Mouse (Mus musculus) neural tube, embryonic 13.5 days (tissue): ENCODE measurements around the gene Rab1a. TPM values are rescaled to one million over a fixed set of nuclear protein-coding genes. Genes with fewer than 3 reads are reported as not detected.
A peak's percentile ranks its signal among the peaks of the same experiment; 100 is the strongest.

ENCODE experiments used
- ATAC-seq: fragments of 200-750 bp; cut with Nextera tagmentation; 2 replicates; pipeline ENCODE4 v1.8.0; 2017; ENCODE audit warnings: low read depth, mild to moderate bottlenecking, moderate TSS enrichment, moderate library complexity
- H3K27ac ChIP-seq: fragments of 300-500 bp; sonication (generic); replicated peaks from 2 replicates; pipeline ENCODE4 v1.5.1; 2015; ENCODE audit warnings: moderate library complexity, mild to moderate bottlenecking, inconsistent platforms
- H3K27me3 ChIP-seq: fragments of 300-500 bp; sonication (generic); 2 replicates; pipeline ENCODE4 v1.6.1; 2015; ENCODE audit warnings: mild to moderate bottlenecking, inconsistent platforms
- H3K36me3 ChIP-seq: fragments of 300-500 bp; sonication (generic); 2 replicates; pipeline ENCODE4 v1.6.1; 2015; ENCODE audit warnings: mild to moderate bottlenecking, inconsistent platforms
- H3K4me1 ChIP-seq: fragments of 300-500 bp; sonication (generic); replicated peaks from 2 replicates; pipeline ENCODE4 v1.6.1; 2015; ENCODE audit warnings: inconsistent platforms
- H3K4me2 ChIP-seq: fragments of 300-500 bp; sonication (generic); 2 replicates; pipeline ENCODE4 v1.6.1; 2015; ENCODE audit warnings: inconsistent platforms, mild to moderate bottlenecking, moderate library complexity
- H3K4me3 ChIP-seq: fragments of 300-500 bp; sonication (generic); 2 replicates; pipeline ENCODE4 v1.5.1; 2015; ENCODE audit warnings: mild to moderate bottlenecking, inconsistent platforms
- H3K9ac ChIP-seq: fragments of 300-500 bp; sonication (generic); 2 replicates; pipeline ENCODE4 v1.6.1; 2015; ENCODE audit warnings: moderate library complexity, mild to moderate bottlenecking, inconsistent platforms
- H3K9me3 ChIP-seq: fragments of 300-500 bp; sonication (generic); 2 replicates; pipeline ENCODE4 v1.6.1; 2016; ENCODE audit warnings: inconsistent platforms
- WGBS: fragments of 180-500 bp; shearing (Covaris S2); methylation state at CpG from one replicate; pipeline ENCODE4 v1.1.7; 2015; 5-methylcytosine and 5-hydroxymethylcytosine counted together
- polyA plus RNA-seq: library from polyadenylated mRNA; unstranded; fragments of >200 nt; fragmentation: Nextera tagmentation; extraction: Ambion mirVana; gene quantifications from 2 replicates; pipeline ENCODE4 v1.2.1, GENCODE M21; 2015

Rab1a gene
- polyA plus RNA-seq, 1 experiment from 2014 or later: 315 TPM

DNA sequence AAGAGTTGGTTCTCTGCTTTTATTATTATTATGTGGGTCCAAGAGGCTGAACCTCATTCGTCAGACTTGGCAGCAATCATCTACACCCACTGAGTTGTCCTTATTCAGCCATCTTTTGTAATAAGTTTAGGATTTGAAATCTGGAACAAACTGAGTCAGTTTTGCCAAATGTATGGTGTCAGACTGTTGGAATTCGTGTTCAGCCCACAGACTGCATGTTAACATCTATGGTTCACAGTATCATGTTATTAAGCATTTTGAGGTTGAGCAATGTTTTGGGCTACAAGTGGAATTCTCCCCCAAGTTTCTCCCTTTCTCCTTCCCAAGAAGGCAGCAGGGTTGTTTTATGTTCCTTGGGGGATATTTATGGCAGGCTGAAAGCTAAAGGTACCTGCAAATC, 51.9 kb downstream of the Rab1a start:
- Histone ChIP-seq H3K27ac (no peak overlapping the region), H3K4me1 (peaks cover 16% of the 10 kb centered on the region), H3K4me3 (no peak overlapping the region), H3K4me2 (no peak overlapping the region), H3K9me3 (no peaks in the 10 kb centered on the region), H3K27me3 (no peaks in the 10 kb centered on the region), H3K9ac (no peak overlapping the region), H3K36me3 (no peaks in the 10 kb centered on the region)
- no peak for ATAC-seq
- 85% methylated on average over 2 of the region's 2 CpGs for WGBS

DNA sequence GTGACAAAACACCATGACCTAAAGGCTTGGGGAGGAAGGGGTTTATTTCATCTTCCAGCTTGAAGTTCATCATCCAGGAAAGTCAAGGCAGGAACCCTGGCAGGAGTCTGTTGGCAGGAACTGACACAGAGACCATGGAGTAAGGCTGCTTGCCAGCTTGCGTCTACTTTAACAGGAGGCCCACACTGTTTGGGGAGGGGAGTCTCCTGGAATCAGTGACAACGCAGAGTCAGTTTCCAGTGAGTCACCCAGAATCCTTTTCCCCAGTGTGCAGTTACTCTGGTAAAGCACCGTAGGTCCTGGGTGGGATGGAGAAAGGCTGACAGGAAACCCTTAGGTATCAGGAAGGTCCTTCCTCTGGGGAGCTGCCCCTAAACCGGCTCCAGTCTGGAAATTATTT, 53.6 kb downstream of the Rab1a start:
- WGBS: 83% methylated on average over 4 of the region's 4 CpGs

GRCm38 (mm10) chr11:20262628-20263380, 61.6 kb downstream of the Rab1a start:
- Histone ChIP-seq H3K27me3 (no peaks in the 10 kb centered on the region), H3K4me2 (no peak overlapping the region), H3K9me3 (no peaks in the 10 kb centered on the region), H3K4me3 (no peak overlapping the region), H3K4me1 (no peaks in the 10 kb centered on the region), H3K9ac (no peak overlapping the region), H3K27ac (no peak overlapping the region), H3K36me3 (no peaks in the 10 kb centered on the region)
- 57% methylated on average over 8 of the region's 8 CpGs for WGBS
- 0 out of 2 replicates have a peak, but pooled peaks have one; percentile 56 for ATAC-seq

More for the DNA sequence above, 53.6 kb downstream of the Rab1a start:
- Histone ChIP-seq H3K4me1 (peaks cover 9% of the 10 kb centered on the region), H3K36me3 (no peaks in the 10 kb centered on the region), H3K9ac (no peak overlapping the region), H3K4me2 (no peak overlapping the region), H3K27me3 (no peaks in the 10 kb centered on the region), H3K27ac (no peak overlapping the region), H3K9me3 (no peaks in the 10 kb centered on the region), H3K4me3 (no peak overlapping the region)
- ATAC-seq: no peak

- Histone ChIP-seq H3K4me3 (no peak overlapping the region), H3K27ac (no peak overlapping the region), H3K36me3 (no peaks in the 10 kb centered on the region), H3K9me3 (no peaks in the 10 kb centered on the region), H3K4me2 (no peak overlapping the region), H3K27me3 (no peaks in the 10 kb centered on the region), H3K4me1 (no peaks in the 10 kb centered on the region), H3K9ac (no peak overlapping the region)
- WGBS: 86% methylated on average over 6 of the region's 6 CpGs
- ATAC-seq: no peak
Observed at GRCm38 (mm10) chr11:20269885-20270284, 68.7 kb downstream of the Rab1a start.

GRCm38 (mm10) chr11:20275974-20276373, 74.7 kb downstream of the Rab1a start:
- no peak overlapping the region for H3K4me3 ChIP-seq
- H3K27me3 ChIP-seq: no peaks in the 10 kb centered on the region
- H3K4me2 ChIP-seq: no peak overlapping the region
- no peak for ATAC-seq
- H3K27ac ChIP-seq: no peak overlapping the region
- no peaks in the 10 kb centered on the region for H3K36me3 ChIP-seq
- no peaks in the 10 kb centered on the region for H3K4me1 ChIP-seq
- 71% methylated on average over 2 of the region's 2 CpGs for WGBS
- no peaks in the 10 kb centered on the region for H3K9me3 ChIP-seq
- H3K9ac ChIP-seq: no peak overlapping the region

Other genes starting within 250 kb of the Rab1a start
- 159 and 177 TPM in 2 replicates for gene Actr2, start 88.5 kb upstream of the Rab1a start, polyA plus RNA-seq
- gene Cep68, start 48.0 kb downstream of the Rab1a start, polyA plus RNA-seq: 28.4 and 29.3 TPM in 2 replicates
- 37.6 and 41.2 TPM in 2 replicates for gene Slc1a4, start 131.3 kb downstream of the Rab1a start, polyA plus RNA-seq